In genomic region chr1:182475005-182475796, GRCm38 (mm10) we compare ENCODE assay signal across 11 mouse cellular contexts. TPM values are rescaled to one million over a fixed set of nuclear protein-coding genes. Genes with fewer than 3 reads are reported as not detected.
DNase-seq lines count a peak whose midpoint lies in the region; ATAC-seq and TF ChIP-seq lines count a peak whose summit lies in the region.
"Had no signal": no experiment of that assay in that cellular context is flagged by ENCODE, and none has a peak within 500 bp of the region (broad histone marks: within the 10 kb centered on the region; RNA-seq: fewer than 3 reads in every experiment).

No protein-coding gene starts in this region.

- H3K79me2 ChIP-seq in CH12.LX (replicated peaks; ENCODE audit: control insufficient read depth, extremely low read depth, insufficient read depth, poor library complexity, severe bottlenecking), result no peaks in the 10 kb centered on the region

- no peak for DNase-seq in hindbrain, embryonic 10.5 days (ENCODE audit: low spot score)
- DNase-seq in 3T3-L1 (ENCODE audit: low read depth, low spot score), result peak; percentile 21
- DNase-seq in CH12.LX (ENCODE audit: extremely low read depth), result no peak
- peak; percentile 91 for DNase-seq in layer of hippocampus, adult 9-11 months
- DNase-seq in adrenal gland, postnatal 10 days, result no peak
- DNase-seq: gastrocnemius, postnatal 36 days; right cerebral cortex, postnatal 14 days had no signal

- no peak overlapping the region for H3K9ac ChIP-seq in hindbrain, embryonic 16.5 days (ENCODE audit: low read depth, low read length)
- no peak overlapping the region for H3K9ac ChIP-seq in CH12.LX (ENCODE audit: insufficient read depth, low read depth)
- H3K9ac ChIP-seq: embryonic facial prominence, embryonic 15.5 days had no signal

- H3K36me3 ChIP-seq in hindbrain, embryonic 16.5 days (ENCODE audit: control insufficient read depth, insufficient read depth, low read length), result peaks cover 34% of the 10 kb centered on the region
- H3K36me3 ChIP-seq in hindbrain, embryonic 10.5 days, result peaks cover 99% of the 10 kb centered on the region
- H3K36me3 ChIP-seq in CH12.LX (replicated peaks in 1 of 2; ENCODE audit: control insufficient read depth in 1 of 2, insufficient read depth in 1 of 2, low read length in 1 of 2), result peaks cover 48 to 67% of the 10 kb centered on the region in 2 experiments

- TF ChIP-seq CTCF in CH12.LX (conservative IDR thresholded peaks at IDR 0.05 in 1 of 2, IDR thresholded peaks at IDR 0.05 in 1 of 2; ENCODE audit: low read depth in 2 of 2, low read length in 2 of 2), result peak; percentile 17 to 58; a peak in 2 of 4 replicates

- no peak overlapping the region for H3K4me2 ChIP-seq in hindbrain, embryonic 16.5 days (ENCODE audit: low read length)
- no peak overlapping the region for H3K4me2 ChIP-seq in CH12.LX (ENCODE audit: insufficient read depth, low read depth, poor library complexity, severe bottlenecking)
- H3K4me2 ChIP-seq: embryonic facial prominence, embryonic 15.5 days had no signal

- H3K9me3 ChIP-seq in hindbrain, embryonic 16.5 days (ENCODE audit: control insufficient read depth, low read length), result no peaks in the 10 kb centered on the region
- no peaks in the 10 kb centered on the region for H3K9me3 ChIP-seq in hindbrain, embryonic 10.5 days
- no peaks in the 10 kb centered on the region for H3K9me3 ChIP-seq in CH12.LX (replicated peaks; ENCODE audit: low read length)
- H3K9me3 ChIP-seq: embryonic facial prominence, embryonic 15.5 days had no signal

- TF ChIP-seq POLR2A in CH12.LX (IDR thresholded peaks at IDR 0.05; ENCODE audit: low read depth, low read length), result no peak

- no peak overlapping the region for H3K4me3 ChIP-seq in hindbrain, embryonic 16.5 days (ENCODE audit: low read length)
- H3K4me3 ChIP-seq in hindbrain, embryonic 10.5 days, result no peak overlapping the region
- no peak overlapping the region for H3K4me3 ChIP-seq in CH12.LX (replicated peaks in 1 of 3; ENCODE audit: low read depth in 2 of 3, low read length in 2 of 3, poor library complexity in 1 of 3)
- H3K4me3 ChIP-seq: embryonic facial prominence, embryonic 15.5 days had no signal

- no peaks in the 10 kb centered on the region for H3K4me1 ChIP-seq in hindbrain, embryonic 16.5 days (ENCODE audit: control insufficient read depth, insufficient read depth, low read depth, low read length)
- no peaks in the 10 kb centered on the region for H3K4me1 ChIP-seq in hindbrain, embryonic 10.5 days (replicated peaks)
- H3K4me1 ChIP-seq in CH12.LX (ENCODE audit: control insufficient read depth in 1 of 2, insufficient read depth in 2 of 2), result no peaks in the 10 kb centered on the region
- H3K4me1 ChIP-seq: embryonic facial prominence, embryonic 15.5 days had no signal

- WGBS in hindbrain, embryonic 16.5 days, result 88% methylated on average over 5 of the region's 5 CpGs
- WGBS in hindbrain, embryonic 10.5 days, result 84% methylated on average over 5 of the region's 5 CpGs

- H3K27me3 ChIP-seq in hindbrain, embryonic 16.5 days (replicated peaks; ENCODE audit: control insufficient read depth, insufficient read depth, low read length), result no peaks in the 10 kb centered on the region
- no peaks in the 10 kb centered on the region for H3K27me3 ChIP-seq in hindbrain, embryonic 10.5 days (ENCODE audit: insufficient read depth, poor library complexity, severe bottlenecking)
- H3K27me3 ChIP-seq in CH12.LX (replicated peaks), result no peaks in the 10 kb centered on the region
- H3K27me3 ChIP-seq: embryonic facial prominence, embryonic 15.5 days had no signal

- H3K27ac ChIP-seq in hindbrain, embryonic 16.5 days (ENCODE audit: low read depth, low read length), result no peak overlapping the region
- H3K27ac ChIP-seq in hindbrain, embryonic 10.5 days, result no peak overlapping the region
- no peak overlapping the region for H3K27ac ChIP-seq in CH12.LX (ENCODE audit: insufficient read depth, low read depth)
- H3K27ac ChIP-seq: embryonic facial prominence, embryonic 15.5 days; macrophage had no signal

- peak; percentile 27 for TF ChIP-seq RAD21 in CH12.LX (IDR thresholded peaks at IDR 0.05; ENCODE audit: low read depth, low read length)

- in situ Hi-C loops in CH12.LX (cut with MboI; ENCODE audit: low pct_ligation_motif_present, low pct_unique_long_range_greater_than_20kb, low sequenced_read_pairs), result no loop called here

- dilution Hi-C loops in CH12.LX (cut with MboI; ENCODE audit: extremely low pct_ligation_motif_present, extremely low pct_unique_long_range_greater_than_20kb, low sequenced_read_pairs), result no loop called here

- TF ChIP-seq EP300 in CH12.LX (IDR thresholded peaks at IDR 0.05; ENCODE audit: low read length), result no peak

- peak; percentile 85 for ATAC-seq in hindbrain, embryonic 16.5 days
- no peak for ATAC-seq in activated CD4-positive, CD25-positive, alpha-beta regulatory T cell, adult 4 months

TF ChIP-seq in CH12.LX, 34 proteins besides CTCF, POLR2A, EP300 and RAD21:
- no peak for TF ChIP-seq USF1 (IDR thresholded peaks at IDR 0.05; ENCODE audit: low read depth, low read length)
- peak; percentile 62 for TF ChIP-seq SMC3 (IDR thresholded peaks at IDR 0.05; ENCODE audit: low read depth, low read length)

RNA-seq across cellular contexts. Expression of gene Capn2, which starts 42.2 kb away (rescaled TPM):
- polyA plus RNA-seq in hindbrain, embryonic 16.5 days (2015; fragmentation: Nextera tagmentation; extraction: Ambion mirVana), result 93.9 and 102 TPM in 2 replicates
- polyA plus RNA-seq in hindbrain, embryonic 10.5 days (2016; fragmentation: Nextera tagmentation; extraction: Ambion mirVana), result 91.3 and 105 TPM in 2 replicates
- total RNA-seq in CH12.LX (2012; rRNA removed), result 25.9 and 28.1 TPM in 2 replicates
- total RNA-seq in CH12.LX (2014; rRNA removed), result 10.9 and 12.5 TPM in 2 replicates
- 14.2 and 15.0 TPM in 2 replicates for polyA plus RNA-seq in CH12.LX (2012; ENCODE audit: insufficient read length, low read depth)
- 10 to 100 TPM; 44.3 to 47.1 TPM for polyA plus RNA-seq in activated CD4-positive, CD25-positive, alpha-beta regulatory T cell, adult 4 months (2017; shearing (Covaris generic))
- total RNA-seq in adrenal gland, postnatal 10 days (2021), result 10 to 100 TPM; 79.3 to 94.3 TPM

Comparison
In these comparisons a context has a peak if more than half of its experiments do, and no peak if none do; other contexts are left out.
1. DNase-seq: peak in 3T3-L1 (single experiment) and layer of hippocampus, adult 9-11 months (single experiment); none in hindbrain, embryonic 10.5 days (single experiment), CH12.LX (single experiment) and adrenal gland, postnatal 10 days (single experiment).